In genomic region chr4:89351474-89351873, GRCm38 (mm10) we compare ENCODE assay signal across 14 mouse cellular contexts. TPM values are rescaled to one million over a fixed set of nuclear protein-coding genes. Genes with fewer than 3 reads are reported as not detected.
A peak's percentile ranks its signal among the peaks of the same experiment; 100 is the strongest.
DNase-seq lines count a peak whose midpoint lies in the region; ATAC-seq and TF ChIP-seq lines count a peak whose summit lies in the region.
"Had no signal": no experiment of that assay in that cellular context is flagged by ENCODE, and none has a peak within 500 bp of the region (broad histone marks: within the 10 kb centered on the region; RNA-seq: fewer than 3 reads in every experiment).

No protein-coding gene starts in this region.

- H3K9me3 ChIP-seq in midbrain, embryonic 11.5 days (ENCODE audit: control insufficient read depth, low read length) = no peaks in the 10 kb centered on the region
- H3K9me3 ChIP-seq: heart, embryonic 13.5 days had no signal

- H3K27ac ChIP-seq in embryonic fibroblast, embryonic 13.5 days (ENCODE audit: insufficient read depth, low read length) = peak overlapping the region; percentile 83
- no peak overlapping the region for H3K27ac ChIP-seq in midbrain, embryonic 11.5 days (ENCODE audit: low read depth, low read length)
- H3K27ac ChIP-seq: heart, embryonic 13.5 days had no signal

- TF ChIP-seq CTCF in embryonic fibroblast, embryonic 13.5 days (IDR thresholded peaks at IDR 0.05; ENCODE audit: borderline replicate concordance, insufficient read depth, low read length) = no peak

- no peak overlapping the region for H3K4me3 ChIP-seq in embryonic fibroblast, embryonic 13.5 days (ENCODE audit: insufficient read depth, low read length)
- no peak overlapping the region for H3K4me3 ChIP-seq in midbrain, embryonic 11.5 days (ENCODE audit: low read depth, low read length)
- H3K4me3 ChIP-seq: heart, embryonic 13.5 days had no signal

- no peak for TF ChIP-seq POLR2A in embryonic fibroblast, embryonic 13.5 days (IDR thresholded peaks at IDR 0.05; ENCODE audit: low read depth, low read length)

- H3K4me1 ChIP-seq in embryonic fibroblast, embryonic 13.5 days (ENCODE audit: control insufficient read depth, insufficient read depth, low read length) = peaks cover 12% of the 10 kb centered on the region
- no peaks in the 10 kb centered on the region for H3K4me1 ChIP-seq in midbrain, embryonic 11.5 days (ENCODE audit: control insufficient read depth, insufficient read depth, low read length)
- H3K4me1 ChIP-seq: heart, embryonic 13.5 days had no signal

- no peaks in the 10 kb centered on the region for H3K36me3 ChIP-seq in midbrain, embryonic 11.5 days (ENCODE audit: control insufficient read depth, insufficient read depth, low read length)
- H3K36me3 ChIP-seq: heart, embryonic 13.5 days had no signal

- no peak overlapping the region for H3K4me2 ChIP-seq in midbrain, embryonic 11.5 days
- H3K4me2 ChIP-seq: heart, embryonic 13.5 days had no signal

- DNase-seq in lung, postnatal 36 days = peak; percentile 24
- DNase-seq in lung, postnatal 4 days = no peak
- peak; percentile 69 for DNase-seq in MEL-GATA-1-ER (ENCODE audit: extremely low read depth, low read depth)
- peak; percentile 18 for DNase-seq in yolk sac, embryonic 10.5 days (ENCODE audit: low spot score)
- no peak for DNase-seq in heart, adult 8-10 months (ENCODE audit: low spot score)
- DNase-seq in midbrain, embryonic 11.5 days (ENCODE audit: low spot score, missing footprints) = no peak
- DNase-seq: cerebellum, adult 9-11 months; kidney, adult 11 months; right cerebral cortex, postnatal 25 days; thymus, adult 18-20 months had no signal

- H3K27me3 ChIP-seq in midbrain, embryonic 11.5 days (ENCODE audit: control insufficient read depth, insufficient read depth, low read length) = no peaks in the 10 kb centered on the region
- H3K27me3 ChIP-seq: heart, embryonic 13.5 days had no signal

- no peak overlapping the region for H3K9ac ChIP-seq in midbrain, embryonic 11.5 days (ENCODE audit: low read length)
- H3K9ac ChIP-seq: heart, embryonic 13.5 days had no signal

- WGBS in midbrain, embryonic 11.5 days = 60% methylated on average over 5 of the region's 5 CpGs

- ATAC-seq in midbrain, embryonic 11.5 days (ENCODE audit: low FRiP score) = no peak

RNA-seq across cellular contexts. Expression of gene Cdkn2b, which starts 40.6 kb away (rescaled TPM):
- polyA plus RNA-seq in embryonic fibroblast, embryonic 13.5 days (2011; ENCODE audit: insufficient read length, low read depth, missing spikeins) = 49.1 and 74.6 TPM in 2 replicates
- total RNA-seq in heart, adult 8-10 months (2022) = 1 to 10 TPM in 1 of 4 experiments, under 1 TPM in 3; 0.50 to 1.9 (median 0.71) TPM
- 0.15 TPM in 1 of 2 replicates, not detected in the other for polyA plus RNA-seq in midbrain, embryonic 11.5 days (2014; fragmentation: Nextera tagmentation; extraction: Ambion mirVana)

RNA-seq across cellular contexts. Expression of gene Cdkn2a, which starts 57.0 kb away (rescaled TPM):
- polyA plus RNA-seq in embryonic fibroblast, embryonic 13.5 days (2011; ENCODE audit: insufficient read length, low read depth, missing spikeins) = 59.5 and 119 TPM in 2 replicates
- total RNA-seq in heart, adult 8-10 months (2022) = under 1 TPM in 2 of 4 experiments, not detected in 2; 0.32 to 0.62 TPM
- not detected in 2 replicates for polyA plus RNA-seq in midbrain, embryonic 11.5 days (2014; fragmentation: Nextera tagmentation; extraction: Ambion mirVana)
- polyA plus RNA-seq: forebrain, embryonic 11.5 days; heart, embryonic 13.5 days; neural tube, embryonic 11.5 days had no signal

Comparison
In these comparisons a context has a peak if more than half of its experiments do, and no peak if none do; other contexts are left out.
1. DNase-seq: peak in lung, postnatal 36 days (single experiment), MEL-GATA-1-ER (single experiment) and yolk sac, embryonic 10.5 days (single experiment); none in lung, postnatal 4 days (0 of 2), heart, adult 8-10 months (single experiment) and midbrain, embryonic 11.5 days (single experiment).
2. RNA of gene Cdkn2b, which starts 40.6 kb away (polyA plus RNA-seq): 49.1 to 74.6 TPM in embryonic fibroblast, embryonic 13.5 days; 0.15 TPM in midbrain, embryonic 11.5 days; every median in the first group is over 10 times any median in the second.
3. RNA of gene Cdkn2a, which starts 57.0 kb away (polyA plus RNA-seq): 59.5 to 119 TPM in embryonic fibroblast, embryonic 13.5 days; not detected in midbrain, embryonic 11.5 days; every median in the first group is over 10 times any median in the second.